Mouse (Mus musculus): ENCODE data around the gene Naif1. TPM values are rescaled to one million over a fixed set of nuclear protein-coding genes. Genes with fewer than 3 reads are reported as not detected.

Gene Naif1
- 5.5 and 6.0 TPM in 2 replicates for polyA plus RNA-seq (2012; ENCODE audit: insufficient read depth, insufficient read length, missing spikeins)

- Histone ChIP-seq H3K27ac (ENCODE audit: insufficient read depth, low read depth, low read length) (peak within 1 kb of the TSS; percentile 70), H3K4me3 (ENCODE audit: insufficient read depth, low read length) (peak within 1 kb of the TSS; percentile 84), H3K4me1 (ENCODE audit: control insufficient read depth, insufficient read depth, low read length) (peaks cover 41% of the 10 kb centered on the region)
- TF ChIP-seq CTCF (IDR thresholded peaks at IDR 0.05; ENCODE audit: low read depth, low read length) = no peak
- no peak for TF ChIP-seq POLR2A (IDR thresholded peaks at IDR 0.05; ENCODE audit: borderline replicate concordance, low read depth, low read length)
Measured at GRCm38 (mm10) chr2:32449761-32450754, at the start of gene Naif1. Gene Naif1, plus strand, starts transcription at chr2:32450457.

- no peak for TF ChIP-seq POLR2A (IDR thresholded peaks at IDR 0.05; ENCODE audit: borderline replicate concordance, low read depth, low read length)
- peak; percentile 100 for TF ChIP-seq CTCF (IDR thresholded peaks at IDR 0.05; ENCODE audit: low read depth, low read length)
- H3K27ac ChIP-seq (ENCODE audit: insufficient read depth, low read depth, low read length) = no peak overlapping the region
Measured at GRCm38 (mm10) chr2:32404663-32405062, 45.6 kb upstream of the Naif1 start.

GRCm38 (mm10) chr2:32407144-32407824 lies 43.0 kb upstream of the Naif1 start:
- no peak for TF ChIP-seq POLR2A (IDR thresholded peaks at IDR 0.05; ENCODE audit: borderline replicate concordance, low read depth, low read length)
- no peak for TF ChIP-seq CTCF (IDR thresholded peaks at IDR 0.05; ENCODE audit: low read depth, low read length)
- Histone ChIP-seq H3K4me3 (ENCODE audit: insufficient read depth, low read length) (no peak overlapping the region), H3K4me1 (ENCODE audit: control insufficient read depth, insufficient read depth, low read length) (no peaks in the 10 kb centered on the region), H3K27ac (ENCODE audit: insufficient read depth, low read depth, low read length) (no peak overlapping the region)

More at GRCm38 (mm10) chr2:32404663-32405062, 45.6 kb upstream of the Naif1 start:
- Histone ChIP-seq H3K4me3 (ENCODE audit: insufficient read depth, low read length) (no peak overlapping the region), H3K4me1 (ENCODE audit: control insufficient read depth, insufficient read depth, low read length) (no peaks in the 10 kb centered on the region)

GRCm38 (mm10) chr2:32408429-32409424 lies 41.5 kb upstream of the Naif1 start:
- TF ChIP-seq POLR2A (IDR thresholded peaks at IDR 0.05; ENCODE audit: borderline replicate concordance, low read depth, low read length) (no peak), CTCF (IDR thresholded peaks at IDR 0.05; ENCODE audit: low read depth, low read length) (no peak)
- H3K27ac ChIP-seq (ENCODE audit: insufficient read depth, low read depth, low read length) = no peak overlapping the region
- no peak overlapping the region for H3K4me3 ChIP-seq (ENCODE audit: insufficient read depth, low read length)
- no peaks in the 10 kb centered on the region for H3K4me1 ChIP-seq (ENCODE audit: control insufficient read depth, insufficient read depth, low read length)

DNA sequence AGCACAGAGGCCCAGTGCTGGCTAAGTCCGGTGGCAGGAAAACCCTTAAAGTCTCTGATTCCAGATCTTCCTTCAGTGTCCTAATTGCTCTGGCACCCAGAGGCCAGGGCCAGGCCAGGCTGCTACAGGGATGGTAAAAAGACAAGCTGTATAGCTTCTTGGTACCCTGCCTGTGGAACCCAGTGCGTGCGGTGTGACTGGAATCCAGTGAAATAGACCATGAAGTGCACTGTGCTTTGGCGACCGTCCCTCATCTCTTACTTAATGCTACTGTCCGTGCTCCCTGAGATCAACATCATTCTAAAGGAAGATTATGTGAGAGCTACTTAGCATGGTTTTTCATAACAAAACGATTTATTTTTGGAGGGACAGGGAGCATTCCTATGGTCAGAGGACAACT lies 38.9 kb upstream of the Naif1 start:
- no peak overlapping the region for H3K4me3 ChIP-seq (ENCODE audit: insufficient read depth, low read length)
- H3K4me1 ChIP-seq (ENCODE audit: control insufficient read depth, insufficient read depth, low read length) = no peaks in the 10 kb centered on the region
- no peak overlapping the region for H3K27ac ChIP-seq (ENCODE audit: insufficient read depth, low read depth, low read length)
- TF ChIP-seq CTCF (IDR thresholded peaks at IDR 0.05; ENCODE audit: low read depth, low read length) (no peak), POLR2A (IDR thresholded peaks at IDR 0.05; ENCODE audit: borderline replicate concordance, low read depth, low read length) (no peak)

DNA sequence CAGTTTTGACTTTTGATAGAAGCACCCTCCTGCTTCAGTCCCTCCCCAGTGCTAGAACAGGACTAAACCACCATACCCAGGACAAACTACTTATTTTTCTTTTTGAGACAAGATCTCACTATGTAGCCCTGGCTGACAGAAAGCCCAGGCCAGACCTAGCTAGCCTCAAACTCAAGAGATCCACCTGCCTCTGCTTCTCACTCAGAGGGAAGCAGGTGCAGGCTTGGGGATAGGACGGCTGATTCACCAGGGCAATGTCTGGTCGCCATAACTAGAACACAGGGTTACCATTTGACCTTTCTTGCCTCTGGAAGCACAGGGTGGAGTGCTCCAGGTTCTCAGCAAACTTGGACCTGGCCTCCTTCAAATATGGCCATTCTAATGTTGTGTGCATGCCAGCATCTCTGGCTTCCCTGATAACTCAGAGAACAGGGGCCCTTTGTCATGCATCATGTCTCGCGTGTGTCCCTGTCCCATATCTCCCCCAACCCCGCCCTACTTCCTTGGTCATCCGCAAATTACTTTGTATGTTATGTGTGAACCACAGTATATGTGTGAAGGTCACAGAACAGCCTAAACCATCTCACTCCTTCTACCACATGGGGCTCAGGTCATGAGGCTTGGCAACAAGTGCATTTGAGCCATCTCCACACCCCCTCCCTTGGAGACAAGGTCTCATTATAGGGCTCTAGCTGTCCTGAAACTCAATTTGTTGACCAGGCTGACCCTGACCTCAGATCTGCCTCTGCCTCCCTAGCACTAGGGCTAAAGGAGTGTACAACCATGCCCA lies 37.3 kb upstream of the Naif1 start:
- no peak overlapping the region for H3K4me3 ChIP-seq (ENCODE audit: insufficient read depth, low read length)
- no peak overlapping the region for H3K27ac ChIP-seq (ENCODE audit: insufficient read depth, low read depth, low read length)
- TF ChIP-seq CTCF (IDR thresholded peaks at IDR 0.05; ENCODE audit: low read depth, low read length) = no peak
- no peaks in the 10 kb centered on the region for H3K4me1 ChIP-seq (ENCODE audit: control insufficient read depth, insufficient read depth, low read length)

GRCm38 (mm10) chr2:32413936-32414335 lies 36.3 kb upstream of the Naif1 start:
- no peak for TF ChIP-seq POLR2A (IDR thresholded peaks at IDR 0.05; ENCODE audit: borderline replicate concordance, low read depth, low read length)
- no peak for TF ChIP-seq CTCF (IDR thresholded peaks at IDR 0.05; ENCODE audit: low read depth, low read length)
- H3K27ac ChIP-seq (ENCODE audit: insufficient read depth, low read depth, low read length) = no peak overlapping the region
- no peaks in the 10 kb centered on the region for H3K4me1 ChIP-seq (ENCODE audit: control insufficient read depth, insufficient read depth, low read length)
- H3K4me3 ChIP-seq (ENCODE audit: insufficient read depth, low read length) = no peak overlapping the region

GRCm38 (mm10) chr2:32415801-32416200 lies 34.5 kb upstream of the Naif1 start:
- no peak overlapping the region for H3K27ac ChIP-seq (ENCODE audit: insufficient read depth, low read depth, low read length)
- no peaks in the 10 kb centered on the region; the same call in 1 of the 2 replicates for H3K4me1 ChIP-seq (ENCODE audit: control insufficient read depth, insufficient read depth, low read length)
- no peak overlapping the region for H3K4me3 ChIP-seq (ENCODE audit: insufficient read depth, low read length)
- TF ChIP-seq POLR2A (IDR thresholded peaks at IDR 0.05; ENCODE audit: borderline replicate concordance, low read depth, low read length) = no peak
- no peak for TF ChIP-seq CTCF (IDR thresholded peaks at IDR 0.05; ENCODE audit: low read depth, low read length)
